14 mouse cellular contexts compared by ENCODE assay signal in genomic region chr10:60256088-60256487, GRCm38 (mm10).
"Had no signal": no experiment of that assay in that cellular context is flagged by ENCODE, and none has a peak within 500 bp of the region (broad histone marks: within the 10 kb centered on the region; RNA-seq: fewer than 3 reads in every experiment).

No protein-coding gene starts in this region.

- H3K9me3 ChIP-seq: limb, embryonic 12.5 days; midbrain, embryonic 15.5 days; neural tube, embryonic 13.5 days had no signal

- H3K9ac ChIP-seq: limb, embryonic 12.5 days; lung, embryonic 14.5 days; midbrain, embryonic 15.5 days; neural tube, embryonic 13.5 days had no signal

- H3K27me3 ChIP-seq: limb, embryonic 12.5 days; midbrain, embryonic 15.5 days; neural tube, embryonic 13.5 days had no signal

- H3K4me1 ChIP-seq: limb, embryonic 12.5 days; midbrain, embryonic 15.5 days; neural tube, embryonic 13.5 days had no signal

- H3K27ac ChIP-seq: layer of hippocampus, adult 2 months; limb, embryonic 12.5 days; midbrain, embryonic 15.5 days; neural tube, embryonic 13.5 days had no signal

- DNase-seq: kidney, adult 11 months; kidney, adult 9 months; kidney, postnatal 10 days; kidney, postnatal 4 days; lung, embryonic 14.5 days; lung, postnatal 10 days; lung, postnatal 4 days; retina, postnatal 1 day; thymus, postnatal 36 days had no signal

- H3K36me3 ChIP-seq: limb, embryonic 12.5 days; midbrain, embryonic 15.5 days; neural tube, embryonic 13.5 days had no signal

- H3K4me3 ChIP-seq: layer of hippocampus, adult 2 months; limb, embryonic 12.5 days; midbrain, embryonic 15.5 days; neural tube, embryonic 13.5 days had no signal

- ATAC-seq: midbrain, embryonic 15.5 days had no signal

- H3K4me2 ChIP-seq: limb, embryonic 12.5 days; lung, embryonic 14.5 days; midbrain, embryonic 11.5 days; midbrain, embryonic 15.5 days; neural tube, embryonic 13.5 days had no signal
